Mouse (Mus musculus): ENCODE measurements around the gene Il6ra.

Gene Il6ra

GRCm38 (mm10) chr3:89858888-89859287 lies 54.1 kb downstream of the Il6ra start:
- ATAC-seq (ENCODE audit: insufficient number of reproducible peaks, low FRiP score, low TSS enrichment): no peak

- ATAC-seq (ENCODE audit: insufficient number of reproducible peaks, low FRiP score, low TSS enrichment): no peak; the same call in 1 of the 2 replicates
These were observed 54.9 kb downstream of the Il6ra start for GRCm38 (mm10) chr3:89858123-89858522.

GRCm38 (mm10) chr3:89857353-89857752 lies 55.6 kb downstream of the Il6ra start:
- ATAC-seq (ENCODE audit: insufficient number of reproducible peaks, low FRiP score, low TSS enrichment): no peak

- ATAC-seq (ENCODE audit: insufficient number of reproducible peaks, low FRiP score, low TSS enrichment): no peak
These were observed 59.2 kb downstream of the Il6ra start for GRCm38 (mm10) chr3:89853752-89854151.

- ATAC-seq (ENCODE audit: insufficient number of reproducible peaks, low FRiP score, low TSS enrichment): no peak
These were observed 64.9 kb downstream of the Il6ra start for GRCm38 (mm10) chr3:89848083-89848482.

GRCm38 (mm10) chr3:89847596-89847995 lies 65.4 kb downstream of the Il6ra start:
- ATAC-seq (ENCODE audit: insufficient number of reproducible peaks, low FRiP score, low TSS enrichment): no peak

GRCm38 (mm10) chr3:89847126-89847525 lies 65.9 kb downstream of the Il6ra start:
- no peak for ATAC-seq (ENCODE audit: insufficient number of reproducible peaks, low FRiP score, low TSS enrichment)

GRCm38 (mm10) chr3:89845814-89846213 lies 67.2 kb downstream of the Il6ra start:
- no peak for ATAC-seq (ENCODE audit: insufficient number of reproducible peaks, low FRiP score, low TSS enrichment)

GRCm38 (mm10) chr3:89843148-89843547 lies 69.8 kb downstream of the Il6ra start:
- no peak for ATAC-seq (ENCODE audit: insufficient number of reproducible peaks, low FRiP score, low TSS enrichment)

- no peak for ATAC-seq (ENCODE audit: insufficient number of reproducible peaks, low FRiP score, low TSS enrichment)
These were observed 70.7 kb downstream of the Il6ra start for GRCm38 (mm10) chr3:89842258-89842657.

GRCm38 (mm10) chr3:89835362-89835761 lies 77.6 kb downstream of the Il6ra start:
- no peak for ATAC-seq (ENCODE audit: insufficient number of reproducible peaks, low FRiP score, low TSS enrichment)

GRCm38 (mm10) chr3:89830815-89831591 lies 82.0 kb downstream of the Il6ra start, which contains the start of gene She:
TSS of gene She (plus strand) at chr3:89831370.
- no peak for ATAC-seq (ENCODE audit: insufficient number of reproducible peaks, low FRiP score, low TSS enrichment)

GRCm38 (mm10) chr3:89826295-89826694 lies 86.7 kb downstream of the Il6ra start:
- ATAC-seq (ENCODE audit: insufficient number of reproducible peaks, low FRiP score, low TSS enrichment): no peak

- ATAC-seq (ENCODE audit: insufficient number of reproducible peaks, low FRiP score, low TSS enrichment): no peak
These were observed 89.4 kb downstream of the Il6ra start for GRCm38 (mm10) chr3:89823594-89823993.

- no peak for ATAC-seq (ENCODE audit: insufficient number of reproducible peaks, low FRiP score, low TSS enrichment)
These were observed 91.2 kb downstream of the Il6ra start for GRCm38 (mm10) chr3:89821548-89822480.

- no peak for ATAC-seq (ENCODE audit: insufficient number of reproducible peaks, low FRiP score, low TSS enrichment)
These were observed 91.9 kb downstream of the Il6ra start for GRCm38 (mm10) chr3:89821096-89821513.

- ATAC-seq (ENCODE audit: insufficient number of reproducible peaks, low FRiP score, low TSS enrichment): no peak
These were observed 92.5 kb downstream of the Il6ra start for GRCm38 (mm10) chr3:89820311-89821095.

- no peak for ATAC-seq (ENCODE audit: insufficient number of reproducible peaks, low FRiP score, low TSS enrichment)
These were observed 93.1 kb downstream of the Il6ra start for GRCm38 (mm10) chr3:89819897-89820296.

GRCm38 (mm10) chr3:89818605-89819004 lies 94.4 kb downstream of the Il6ra start:
- no peak for ATAC-seq (ENCODE audit: insufficient number of reproducible peaks, low FRiP score, low TSS enrichment)

- ATAC-seq (ENCODE audit: insufficient number of reproducible peaks, low FRiP score, low TSS enrichment): no peak
These were observed 95.9 kb downstream of the Il6ra start for GRCm38 (mm10) chr3:89817056-89817455.

Data from cerebellum, adult (tissue).